Mouse (Mus musculus) midbrain, embryonic 12.5 days (tissue): ENCODE data around the gene Kctd7. TPM values are rescaled to one million over a fixed set of nuclear protein-coding genes. Genes with fewer than 3 reads are reported as not detected.

ENCODE experiments used
- ATAC-seq: fragments of 200-750 bp; cut with Nextera tagmentation; 2 replicates; pipeline ENCODE4 v1.8.0; 2017; ENCODE audit warnings: low read depth, moderate TSS enrichment, moderate library complexity; ENCODE audit not compliant: low FRiP score
- H3K27ac ChIP-seq: fragments of 300-500 bp; sonication (generic); replicated peaks from 2 replicates; pipeline ENCODE4 v1.5.1; 2016; ENCODE audit warnings: mild to moderate bottlenecking
- H3K27me3 ChIP-seq: fragments of 300-500 bp; sonication (generic); 2 replicates; pipeline ENCODE4 v1.6.1; 2016; ENCODE audit warnings: mild to moderate bottlenecking
- H3K36me3 ChIP-seq: fragments of 300-500 bp; sonication (generic); 2 replicates; pipeline ENCODE4 v1.6.1; 2016
- H3K4me1 ChIP-seq: fragments of 300-500 bp; sonication (generic); 2 replicates; pipeline ENCODE4 v1.6.1; 2016
- H3K4me2 ChIP-seq: fragments of 300-500 bp; sonication (generic); replicated peaks from 2 replicates; pipeline ENCODE4 v1.6.1; 2016; ENCODE audit warnings: mild to moderate bottlenecking, moderate library complexity
- H3K4me3 ChIP-seq: fragments of 300-500 bp; sonication (generic); 2 replicates; pipeline ENCODE4 v1.5.1; 2016; ENCODE audit warnings: mild to moderate bottlenecking
- H3K9ac ChIP-seq: fragments of 300-500 bp; sonication (generic); replicated peaks from 2 replicates; pipeline ENCODE4 v1.6.1; 2016; ENCODE audit warnings: mild to moderate bottlenecking, moderate library complexity
- H3K9me3 ChIP-seq: fragments of 300-500 bp; sonication (generic); 2 replicates; pipeline ENCODE4 v1.6.1; 2016; ENCODE audit warnings: mild to moderate bottlenecking
- WGBS: fragments of 180-500 bp; shearing (Covaris S2); methylation state at CpG from one replicate; pipeline ENCODE4 v1.1.7; 2016; 5-methylcytosine and 5-hydroxymethylcytosine counted together
- polyA plus RNA-seq: library from polyadenylated mRNA; unstranded; fragments of >200 nt; fragmentation: Nextera tagmentation; extraction: Ambion mirVana; gene quantifications from 2 replicates; pipeline ENCODE4 v1.2.1, GENCODE M21; 2016

Kctd7 gene
- polyA plus RNA-seq, 1 experiment from 2014 or later = 9.3 TPM

- Histone ChIP-seq H3K4me3 (no peak overlapping the region), H3K9ac (no peak overlapping the region), H3K9me3 (no peaks in the 10 kb centered on the region), H3K27me3 (no peaks in the 10 kb centered on the region), H3K27ac (no peak overlapping the region), H3K4me2 (no peak overlapping the region; the same call in 1 of the 2 replicates), H3K36me3 (0 out of 2 replicates have a peak, but pooled peaks cover 3% of the 10 kb centered on the region), H3K4me1 (0 out of 2 replicates have a peak, but pooled peaks cover 19% of the 10 kb centered on the region)
- no peak for ATAC-seq
- WGBS = 92% methylated on average over 8 of the region's 8 CpGs
Observed at GRCm38 (mm10) chr5:130145961-130146360, 1.3 kb downstream of the Kctd7 start.

- Histone ChIP-seq H3K27ac (no peak overlapping the region), H3K27me3 (no peaks in the 10 kb centered on the region), H3K4me1 (0 out of 2 replicates have a peak, but pooled peaks cover 11% of the 10 kb centered on the region), H3K36me3 (peaks cover 23% of the 10 kb centered on the region), H3K4me3 (no peak overlapping the region), H3K9ac (no peak overlapping the region), H3K9me3 (no peaks in the 10 kb centered on the region), H3K4me2 (no peak overlapping the region)
- whole genome bisulfite sequencing = 83% methylated on average over 7 of the region's 7 CpGs
- no peak for ATAC-seq
Observed at GRCm38 (mm10) chr5:130149726-130150310, 5.2 kb downstream of the Kctd7 start.

DNA sequence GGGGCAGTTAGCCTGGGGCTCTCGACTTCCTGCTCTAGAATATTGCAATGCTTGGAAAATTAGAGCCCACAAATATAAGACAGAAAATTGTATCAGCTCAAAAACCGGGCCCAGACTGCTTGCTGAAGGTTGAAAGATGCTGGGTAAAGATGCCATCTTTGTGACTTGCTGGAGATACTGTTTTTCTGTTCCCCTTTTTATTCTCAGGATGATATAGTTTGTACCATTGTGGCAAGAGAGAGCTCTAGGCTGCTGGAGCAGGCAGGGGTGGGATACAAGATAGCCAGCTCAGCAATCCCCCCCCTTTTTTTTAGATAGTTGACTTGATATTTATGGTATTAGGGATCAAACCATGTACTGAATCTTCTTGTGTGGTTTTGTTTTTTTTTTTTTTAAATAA is 9.6 kb downstream of the Kctd7 start:
- no peak for ATAC-seq
- no peak overlapping the region for H3K4me3 ChIP-seq
- H3K9me3 ChIP-seq = no peaks in the 10 kb centered on the region
- H3K9ac ChIP-seq = no peak overlapping the region
- H3K4me2 ChIP-seq = no peak overlapping the region
- 86% methylated on average over 2 of the region's 2 CpGs for WGBS
- no peaks in the 10 kb centered on the region for H3K4me1 ChIP-seq
- no peak overlapping the region for H3K27ac ChIP-seq
- H3K36me3 ChIP-seq = peaks cover 20% of the 10 kb centered on the region
- H3K27me3 ChIP-seq = no peaks in the 10 kb centered on the region

GRCm38 (mm10) chr5:130158545-130158944 is 13.9 kb downstream of the Kctd7 start:
- ATAC-seq = no peak
- 74% methylated on average over 4 of the region's 4 CpGs for whole genome bisulfite sequencing
- H3K27me3 ChIP-seq = no peaks in the 10 kb centered on the region
- no peaks in the 10 kb centered on the region for H3K4me1 ChIP-seq
- no peak overlapping the region for H3K4me2 ChIP-seq
- H3K27ac ChIP-seq = no peak overlapping the region
- no peaks in the 10 kb centered on the region for H3K9me3 ChIP-seq
- H3K4me3 ChIP-seq = no peak overlapping the region
- no peak overlapping the region for H3K9ac ChIP-seq
- no peaks in the 10 kb centered on the region for H3K36me3 ChIP-seq

GRCm38 (mm10) chr5:130159761-130160201 is 15.1 kb downstream of the Kctd7 start:
- Histone ChIP-seq H3K27me3 (no peaks in the 10 kb centered on the region), H3K27ac (no peak overlapping the region), H3K4me1 (no peaks in the 10 kb centered on the region), H3K4me2 (no peak overlapping the region), H3K4me3 (no peak overlapping the region), H3K9me3 (no peaks in the 10 kb centered on the region), H3K9ac (no peak overlapping the region), H3K36me3 (no peaks in the 10 kb centered on the region)
- 59% methylated on average over 7 of the region's 7 CpGs for WGBS
- ATAC-seq = no peak

GRCm38 (mm10) chr5:130163670-130164069 is 19.0 kb downstream of the Kctd7 start:
- H3K36me3 ChIP-seq = no peaks in the 10 kb centered on the region
- H3K27me3 ChIP-seq = no peaks in the 10 kb centered on the region
- no peaks in the 10 kb centered on the region for H3K9me3 ChIP-seq
- no peak overlapping the region for H3K9ac ChIP-seq
- no peak for ATAC-seq
- H3K4me3 ChIP-seq = no peak overlapping the region
- no peak overlapping the region for H3K27ac ChIP-seq
- no peak overlapping the region for H3K4me2 ChIP-seq
- 7% methylated on average over 7 of the region's 7 CpGs for WGBS
- no peaks in the 10 kb centered on the region for H3K4me1 ChIP-seq

- Histone ChIP-seq H3K4me2 (no peak overlapping the region), H3K36me3 (no peaks in the 10 kb centered on the region), H3K4me3 (no peak overlapping the region), H3K9me3 (no peaks in the 10 kb centered on the region), H3K4me1 (no peaks in the 10 kb centered on the region), H3K27me3 (no peaks in the 10 kb centered on the region), H3K9ac (no peak overlapping the region), H3K27ac (no peak overlapping the region)
- WGBS = 85% methylated on average over 4 of the region's 4 CpGs
- ATAC-seq = no peak
Observed at GRCm38 (mm10) chr5:130165213-130165612, 20.6 kb downstream of the Kctd7 start.

DNA sequence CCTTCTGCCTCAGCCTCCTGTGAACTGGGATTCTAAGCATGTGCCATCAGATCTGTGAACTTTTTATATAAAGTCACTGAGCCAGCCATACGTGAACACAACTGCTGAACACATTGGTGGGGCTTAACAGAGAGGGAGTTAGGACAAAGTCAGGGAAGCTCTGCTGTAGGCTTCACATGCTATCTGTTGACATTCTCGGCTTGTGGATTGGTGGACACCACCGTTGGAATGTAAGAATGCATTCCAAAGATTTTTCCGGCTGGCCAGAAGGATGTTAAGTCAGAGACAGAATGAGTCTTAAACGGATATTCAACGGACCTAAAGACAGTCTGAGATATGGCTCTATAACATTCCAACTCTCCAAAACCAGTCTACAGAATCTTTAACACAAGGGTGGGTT is 24.4 kb downstream of the Kctd7 start:
- H3K9me3 ChIP-seq = no peaks in the 10 kb centered on the region
- H3K9ac ChIP-seq = no peak overlapping the region
- peaks cover 18% of the 10 kb centered on the region for H3K4me1 ChIP-seq
- H3K4me2 ChIP-seq = no peak overlapping the region
- WGBS = 73% methylated on average over 6 of the region's 6 CpGs
- no peak for ATAC-seq
- no peak overlapping the region for H3K27ac ChIP-seq
- H3K4me3 ChIP-seq = no peak overlapping the region
- no peaks in the 10 kb centered on the region for H3K36me3 ChIP-seq
- no peaks in the 10 kb centered on the region for H3K27me3 ChIP-seq

DNA sequence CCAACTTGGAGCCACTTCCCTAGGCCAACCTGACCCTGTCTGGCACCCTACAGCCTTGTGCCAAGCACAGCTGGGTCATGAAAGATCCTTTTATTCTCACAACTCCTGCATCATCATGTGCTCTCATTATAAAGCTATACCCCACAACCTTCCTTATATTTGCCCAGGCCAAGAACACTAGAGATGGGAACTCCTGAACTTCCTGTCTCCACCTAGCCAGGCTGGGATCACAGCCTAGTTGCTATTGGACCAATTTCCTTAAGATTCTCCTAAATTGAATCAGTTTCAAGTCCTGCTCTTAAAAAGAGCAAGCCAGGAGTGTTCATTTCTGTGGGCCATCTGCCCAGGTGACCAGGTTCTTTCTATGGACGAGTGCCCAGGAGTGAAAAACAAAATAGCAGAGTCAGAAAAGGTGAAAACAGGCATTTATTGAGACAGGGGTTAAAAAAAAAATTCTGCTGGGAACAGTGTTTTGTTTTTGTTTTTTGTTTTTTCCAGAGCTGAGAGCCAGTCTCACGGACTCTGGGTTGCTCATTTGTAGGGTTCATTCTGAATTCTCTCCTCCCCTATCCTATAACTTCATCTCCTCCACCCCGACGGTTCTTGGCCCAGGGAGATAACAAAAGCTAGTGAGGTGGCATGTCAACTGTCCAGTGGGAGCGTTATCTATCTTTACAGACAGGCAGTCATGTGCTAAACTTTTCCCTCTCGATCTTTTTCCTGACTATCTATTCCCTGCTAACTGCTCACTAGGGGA is 26.2 kb downstream of the Kctd7 start:
- Histone ChIP-seq H3K4me3 (peak overlapping the region; percentile 90), H3K9ac (peak overlapping the region; percentile 90), H3K27me3 (no peaks in the 10 kb centered on the region), H3K4me2 (peak overlapping the region; percentile 77), H3K27ac (peak overlapping the region; percentile 89), H3K9me3 (no peaks in the 10 kb centered on the region), H3K36me3 (no peaks in the 10 kb centered on the region), H3K4me1 (peaks cover 18% of the 10 kb centered on the region)
- no peak for ATAC-seq
- 15% methylated on average over 6 of the region's 6 CpGs for WGBS

DNA sequence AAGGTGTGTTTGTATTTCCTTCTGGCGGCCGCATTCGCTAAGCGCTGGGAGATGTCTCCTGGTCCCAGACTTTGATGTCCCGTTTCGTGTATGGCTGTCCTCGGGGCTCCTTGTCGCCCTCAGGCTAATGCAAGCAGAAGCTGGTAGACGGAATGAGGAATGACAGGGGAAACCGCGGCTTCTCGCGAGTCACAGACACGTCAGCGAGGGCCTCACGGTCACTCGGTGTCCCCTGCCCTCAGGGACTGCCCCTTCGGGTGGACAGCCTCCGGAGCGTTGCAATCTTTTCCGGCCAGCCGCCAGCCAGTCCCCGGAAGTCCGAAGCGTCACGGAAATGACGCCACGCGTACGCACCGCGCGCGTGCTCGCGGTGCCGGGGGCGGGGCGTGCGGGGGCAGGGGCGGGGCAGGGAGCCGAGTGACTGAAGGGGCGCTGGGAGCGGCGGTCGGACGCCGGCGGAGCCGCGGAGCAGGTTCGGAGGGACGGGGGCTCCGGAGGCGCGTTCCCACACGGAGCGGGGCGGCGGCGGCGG is 26.8 kb downstream of the Kctd7 start, which contains the start of gene Rabgef1:
TSS of gene Rabgef1 (plus strand) at position 376 of the 532 bp plus-strand sequence.
- peak; percentile 95 for ATAC-seq
- no peaks in the 10 kb centered on the region for H3K36me3 ChIP-seq
- peak within 1 kb of the TSS; percentile 82 for H3K4me2 ChIP-seq
- H3K4me1 ChIP-seq = peaks cover 18% of the 10 kb centered on the region
- H3K9ac ChIP-seq = peak within 1 kb of the TSS; percentile 90
- H3K27ac ChIP-seq = peak within 1 kb of the TSS; percentile 89
- no peaks in the 10 kb centered on the region for H3K9me3 ChIP-seq
- no peaks in the 10 kb centered on the region for H3K27me3 ChIP-seq
- peak within 1 kb of the TSS; percentile 90 for H3K4me3 ChIP-seq
- under 1% methylated on average over 54 of the region's 62 CpGs for WGBS

DNA sequence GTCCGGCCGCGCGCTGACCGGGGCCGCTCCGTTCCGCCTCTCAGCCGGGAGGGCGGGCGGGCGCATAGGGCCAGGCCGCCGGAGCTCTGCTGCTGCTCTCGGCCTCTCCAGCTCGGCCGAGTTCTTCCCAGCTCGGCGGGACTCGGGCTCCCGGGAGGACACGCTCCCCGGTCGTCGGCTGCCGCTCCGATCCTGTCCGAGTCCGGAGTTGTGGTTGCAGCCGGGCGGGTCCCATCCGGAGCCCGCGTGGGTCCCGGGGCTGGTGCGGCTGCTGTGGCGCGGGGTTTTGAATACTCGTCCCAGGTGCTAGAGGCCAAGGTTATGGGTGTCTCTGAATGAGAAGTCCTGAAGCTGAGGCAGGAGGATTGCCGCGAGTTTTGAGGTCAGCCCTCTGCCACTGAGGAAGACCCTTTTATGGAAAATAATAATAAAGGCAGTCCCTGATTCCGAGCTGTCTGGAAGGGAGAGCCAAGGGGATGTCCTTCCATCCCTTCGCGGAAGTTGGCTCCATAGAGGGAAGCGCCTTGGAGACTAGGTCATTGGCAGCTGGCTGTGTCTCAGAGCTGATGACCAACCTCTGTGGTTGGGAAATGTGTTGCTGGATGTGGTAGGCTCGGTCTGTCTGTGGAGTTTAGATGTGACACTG is 27.4 kb downstream of the Kctd7 start:
- H3K4me1 ChIP-seq = peaks cover 18% of the 10 kb centered on the region
- H3K4me2 ChIP-seq = peak overlapping the region; percentile 82
- no peaks in the 10 kb centered on the region for H3K36me3 ChIP-seq
- no peaks in the 10 kb centered on the region for H3K9me3 ChIP-seq
- no peaks in the 10 kb centered on the region for H3K27me3 ChIP-seq
- ATAC-seq = peak; percentile 41
- peak overlapping the region; percentile 90 for H3K9ac ChIP-seq
- under 1% methylated on average over 46 of the region's 46 CpGs for WGBS
- H3K4me3 ChIP-seq = peak overlapping the region; percentile 90
- H3K27ac ChIP-seq = peak overlapping the region; percentile 89

DNA sequence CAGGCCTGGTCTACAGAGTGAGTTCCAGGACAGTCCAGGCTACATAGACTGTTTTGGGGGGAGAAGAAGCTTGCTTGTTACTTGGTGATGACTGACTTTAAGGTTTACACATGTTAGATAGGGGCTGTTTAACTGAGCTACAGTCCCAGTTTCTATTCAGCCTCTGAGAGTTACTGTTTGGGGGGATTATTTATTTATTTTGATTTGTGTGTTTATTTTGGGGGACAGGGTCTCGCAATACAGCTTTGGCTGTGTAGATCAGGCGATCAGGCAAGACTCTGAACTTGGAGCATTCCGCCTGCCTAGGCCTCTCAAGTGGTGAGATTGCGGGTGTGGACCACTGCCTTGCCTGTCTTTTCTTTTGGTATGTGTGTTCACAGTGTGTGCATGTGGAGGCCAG is 28.4 kb downstream of the Kctd7 start:
- Histone ChIP-seq H3K9me3 (no peaks in the 10 kb centered on the region), H3K27ac (no peak overlapping the region), H3K9ac (peak overlapping the region; percentile 90; the same call in 1 of the 2 replicates), H3K4me1 (peaks cover 21% of the 10 kb centered on the region), H3K27me3 (no peaks in the 10 kb centered on the region), H3K36me3 (no peaks in the 10 kb centered on the region), H3K4me3 (peak overlapping the region; percentile 90), H3K4me2 (peak overlapping the region; percentile 82)
- ATAC-seq = no peak
- WGBS = 91% methylated on average over 4 of the region's 4 CpGs
